Mouse (Mus musculus): Measurements from ENCODE around the gene Tmed6.

DNA sequence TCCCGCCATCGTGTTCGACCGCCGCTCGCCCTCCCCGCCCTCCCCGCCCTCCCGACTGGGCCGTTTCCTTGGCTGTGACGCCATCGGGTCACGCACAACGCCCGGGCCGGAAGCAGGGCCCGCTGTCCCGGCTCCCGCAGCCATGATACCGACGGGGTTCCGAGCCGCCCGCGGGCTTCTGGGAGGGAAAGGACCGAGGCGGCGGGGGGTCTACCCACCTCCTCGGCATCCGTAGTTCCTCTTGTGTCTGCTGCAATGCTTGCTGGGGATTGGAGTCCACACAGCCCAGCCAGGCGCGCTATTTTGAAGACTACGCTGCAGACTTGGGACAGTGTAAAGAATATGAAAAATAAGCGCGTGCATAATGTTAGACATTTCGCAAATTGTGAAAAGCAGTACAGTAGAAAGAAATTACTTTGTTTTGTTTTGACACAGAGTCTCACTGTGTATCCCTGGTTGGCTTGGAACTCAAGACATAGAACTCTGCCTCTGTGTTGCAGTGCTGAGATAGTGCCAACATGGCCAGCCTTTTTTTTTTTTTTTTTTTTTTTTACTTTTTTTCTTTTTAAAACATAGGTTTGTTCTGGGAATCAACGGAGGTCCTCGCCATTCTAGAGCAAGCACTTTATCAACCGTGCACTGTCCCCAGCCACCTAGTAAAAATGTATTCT lies 31.1 kb upstream of the Tmed6 start, which contains the start of gene Terf2:
- no peak for TF ChIP-seq GATA1 (IDR thresholded peaks at IDR 0.05; ENCODE audit: low read length)
- no peak for TF ChIP-seq TAL1 (IDR thresholded peaks at IDR 0.05; ENCODE audit: low read length)
